Mouse (Mus musculus) cortical plate, adult 2 months (tissue): ENCODE data around the gene Mettl21a.

Experiments
- CTCF ChIP-seq: fragments of 200-500 bp; IDR thresholded peaks from 2 replicates; pipeline ENCODE4 v1.5.1; 2011; ENCODE audit warnings: mild to moderate bottlenecking, control low read depth, low read length; ENCODE audit not compliant: insufficient read depth; ENCODE audit errors: extremely low read depth
- POLR2A ChIP-seq: fragments of 200-500 bp; IDR thresholded peaks from 2 replicates; pipeline ENCODE4 v1.6.1; 2011; ENCODE audit warnings: mild to moderate bottlenecking, low read length, control low read depth; ENCODE audit not compliant: insufficient read depth; ENCODE audit errors: extremely low read depth

DNA sequence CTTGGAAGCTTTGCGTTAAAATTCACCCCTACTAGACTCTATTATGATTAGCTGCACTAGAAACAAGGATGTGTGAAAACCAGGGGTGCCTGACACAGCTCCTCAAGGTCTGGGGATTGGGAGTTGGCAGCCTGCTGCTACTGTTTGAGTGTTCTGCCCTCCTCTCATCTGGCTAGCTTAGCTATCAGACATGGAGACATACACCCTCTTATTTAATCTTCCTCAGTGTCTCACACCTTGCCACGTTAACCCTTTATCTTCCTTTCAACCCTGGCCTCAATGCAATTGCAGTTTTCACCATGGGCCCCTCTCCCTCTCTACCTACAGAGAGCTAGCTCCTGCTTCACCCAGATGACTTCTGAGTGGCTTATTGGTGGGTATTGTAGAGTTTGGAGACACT is 18.6 kb upstream of the Mettl21a start:
- TF ChIP-seq CTCF (no peak), POLR2A (no peak)
